Mouse (Mus musculus) G1E (cell line): ENCODE data around the gene Slc28a1.

Source experiments
- CTCF ChIP-seq: IDR thresholded peaks from 2 replicates; pipeline ENCODE4 v1.5.1; 2012; ENCODE audit warnings: low read depth, low read length, inconsistent platforms, mixed read lengths
- GATA1 ChIP-seq: IDR thresholded peaks from 2 replicates; pipeline ENCODE4 v1.6.1; 2012; ENCODE audit warnings: borderline replicate concordance, low read length, inconsistent platforms, mixed read lengths

- no peak for TF ChIP-seq CTCF
- TF ChIP-seq GATA1, result no peak
These were observed 38.7 kb downstream of the Slc28a1 start for GRCm38 (mm10) chr7:81153327-81153726.
